Mouse (Mus musculus): ENCODE measurements around the gene Arhgap15. TPM values are rescaled to one million over a fixed set of nuclear protein-coding genes. Genes with fewer than 3 reads are reported as not detected.

Gene Arhgap15
- total RNA-seq, 1 experiment from 2014 or later: 1.5 TPM

- DNase-seq: no peak
Measured at GRCm38 (mm10) chr2:44190749-44191148, 442.1 kb downstream of the Arhgap15 start.

- no peak for DNase-seq
Measured at GRCm38 (mm10) chr2:44192058-44192457, 443.4 kb downstream of the Arhgap15 start.

GRCm38 (mm10) chr2:44215506-44215905 is 466.9 kb downstream of the Arhgap15 start:
- DNase-seq: no peak

GRCm38 (mm10) chr2:44217811-44218210 is 469.2 kb downstream of the Arhgap15 start:
- no peak for DNase-seq

GRCm38 (mm10) chr2:44218317-44218716 is 469.7 kb downstream of the Arhgap15 start:
- no peak for DNase-seq

GRCm38 (mm10) chr2:44221686-44222085 is 473.1 kb downstream of the Arhgap15 start:
- DNase-seq: no peak

GRCm38 (mm10) chr2:44222176-44222753 is 473.6 kb downstream of the Arhgap15 start:
- DNase-seq: peak; percentile 9

GRCm38 (mm10) chr2:44234856-44235255 is 486.2 kb downstream of the Arhgap15 start:
- no peak for DNase-seq

GRCm38 (mm10) chr2:44241657-44242454 is 493.2 kb downstream of the Arhgap15 start:
- DNase-seq: no peak

- peak; percentile 4 for DNase-seq
Measured at GRCm38 (mm10) chr2:44242628-44243255, 494.1 kb downstream of the Arhgap15 start.

GRCm38 (mm10) chr2:44255343-44255742 is 506.7 kb downstream of the Arhgap15 start:
- DNase-seq: no peak

GRCm38 (mm10) chr2:44257946-44258345 is 509.3 kb downstream of the Arhgap15 start:
- no peak for DNase-seq

GRCm38 (mm10) chr2:44271455-44272346 is 523.1 kb downstream of the Arhgap15 start:
- no peak for DNase-seq

GRCm38 (mm10) chr2:44272606-44273005 is 524.0 kb downstream of the Arhgap15 start:
- no peak for DNase-seq

- DNase-seq: no peak
Measured at GRCm38 (mm10) chr2:44274425-44274824, 525.8 kb downstream of the Arhgap15 start.

GRCm38 (mm10) chr2:44286181-44286719 is 537.6 kb downstream of the Arhgap15 start:
- no peak for DNase-seq

GRCm38 (mm10) chr2:44299156-44299555 is 550.5 kb downstream of the Arhgap15 start:
- no peak for DNase-seq

- DNase-seq: no peak
Measured at GRCm38 (mm10) chr2:44299909-44300308, 551.3 kb downstream of the Arhgap15 start.

- DNase-seq: no peak
Measured at GRCm38 (mm10) chr2:44300466-44300865, 551.8 kb downstream of the Arhgap15 start.

- no peak for DNase-seq
Measured at GRCm38 (mm10) chr2:44304261-44304970, 555.8 kb downstream of the Arhgap15 start.

All from adrenal gland, postnatal 14 days (tissue).